Mouse (Mus musculus): Measurements from ENCODE around the gene Tgds. TPM values are rescaled to one million over a fixed set of nuclear protein-coding genes. Genes with fewer than 3 reads are reported as not detected.

Gene Tgds
- polyA plus RNA-seq (2012; rRNA removed): 13.3 and 14.1 TPM in 2 replicates

GRCm38 (mm10) chr14:118132642-118132977 is at the start of gene Tgds:
Tgds (minus strand) TSS chr14:118132755.

DNA sequence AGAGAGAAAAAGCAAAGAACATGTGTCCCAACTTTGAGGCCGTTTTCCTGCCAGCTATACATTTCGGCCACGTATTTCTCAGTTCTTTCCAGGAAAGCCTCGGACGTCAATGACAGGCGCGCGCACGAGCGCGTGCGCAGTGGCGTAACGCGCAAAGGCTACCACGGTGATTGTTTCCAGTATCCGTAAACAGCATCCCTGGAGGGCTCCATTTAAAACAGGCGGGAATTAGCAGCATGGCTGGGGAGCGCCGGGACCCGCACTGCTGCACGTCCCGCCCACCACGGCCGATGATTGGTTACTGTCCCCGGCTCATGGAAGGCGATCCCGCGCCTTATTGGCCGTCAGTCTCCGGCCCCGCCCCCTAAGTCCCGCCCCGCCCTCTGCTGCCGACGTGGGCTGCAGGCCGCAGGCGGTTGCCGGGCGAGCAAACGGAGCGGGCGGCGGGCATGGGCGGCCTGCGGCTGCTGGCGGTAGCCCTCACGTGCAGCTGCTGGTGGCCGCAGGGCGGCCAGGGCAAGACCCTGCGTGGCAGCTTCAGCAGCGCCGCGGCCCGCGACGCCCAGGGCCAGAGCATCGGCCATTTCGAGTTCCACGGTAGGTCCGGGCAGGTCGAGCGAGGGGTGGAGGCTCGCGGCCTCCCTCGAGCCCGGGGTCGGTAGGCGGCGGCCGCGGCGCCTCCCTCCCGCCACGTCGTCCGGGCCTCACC is 4.3 kb upstream of the Tgds start, which contains the start of gene Gpr180:
Gene Gpr180 (plus strand): TSS at position 415 of the 709 bp plus-strand sequence.

Other genes starting within 250 kb of the Tgds start
- gene Dct, start 80.5 kb downstream of the Tgds start, polyA plus RNA-seq (2012; rRNA removed): 0.65 and 2.2 TPM in 2 replicates
- gene Gpr180, start 4.4 kb upstream of the Tgds start, polyA plus RNA-seq (2012; rRNA removed): 10.7 and 10.8 TPM in 2 replicates
- not detected in 2 replicates for gene Sox21, start 104.3 kb upstream of the Tgds start, polyA plus RNA-seq (2012; rRNA removed)
- gene Gm9376, start 134.2 kb upstream of the Tgds start, polyA plus RNA-seq (2012; rRNA removed): not detected in 2 replicates